Mouse (Mus musculus) stomach, embryonic 14.5 days (tissue): Measurements from ENCODE around the gene D030056L22Rik. TPM values are rescaled to one million over a fixed set of nuclear protein-coding genes. Genes with fewer than 3 reads are reported as not detected.
A peak's percentile ranks its signal among the peaks of the same experiment; 100 is the strongest.

Experiments
- ATAC-seq: fragments of 200-750 bp; cut with Nextera tagmentation; 2 replicates; pipeline ENCODE4 v1.8.0; 2017; ENCODE audit warnings: low read depth, moderate TSS enrichment; ENCODE audit not compliant: insufficient number of reproducible peaks, insufficient read depth, low FRiP score
- H3K27ac ChIP-seq: fragments of 300-500 bp; sonication (generic); 2 replicates; pipeline ENCODE4 v1.5.1; 2014; ENCODE audit warnings: mild to moderate bottlenecking, low read length, moderate library complexity, mixed read lengths
- H3K27me3 ChIP-seq: fragments of 300-500 bp; sonication (generic); 2 replicates; pipeline ENCODE4 v1.6.1; 2014; ENCODE audit warnings: low read length, control low read depth, mixed read lengths; ENCODE audit not compliant: control insufficient read depth, insufficient read depth
- H3K36me3 ChIP-seq: fragments of 300-500 bp; sonication (generic); 2 replicates; pipeline ENCODE4 v1.6.1; 2014; ENCODE audit warnings: mild to moderate bottlenecking, control low read depth, low read length, moderate library complexity, mixed read lengths; ENCODE audit not compliant: control insufficient read depth, insufficient read depth
- H3K4me1 ChIP-seq: fragments of 300-500 bp; sonication (generic); 2 replicates; pipeline ENCODE4 v1.6.1; 2014; ENCODE audit warnings: low read length, control low read depth, mixed read lengths; ENCODE audit not compliant: control insufficient read depth, insufficient read depth
- H3K4me2 ChIP-seq: fragments of 300-500 bp; sonication (generic); replicated peaks from 2 replicates; pipeline ENCODE4 v1.6.1; 2014; ENCODE audit warnings: low read depth, low read length, control low read depth
- H3K4me3 ChIP-seq: fragments of 300-500 bp; sonication (generic); 2 replicates; pipeline ENCODE4 v1.5.1; 2014; ENCODE audit warnings: low read depth, low read length, control low read depth
- H3K9ac ChIP-seq: fragments of 300-500 bp; sonication (generic); replicated peaks from 2 replicates; pipeline ENCODE4 v1.6.1; 2014; ENCODE audit warnings: low read depth, mild to moderate bottlenecking, control low read depth, low read length, moderate library complexity, mixed read lengths
- H3K9me3 ChIP-seq: fragments of 300-500 bp; sonication (generic); 2 replicates; pipeline ENCODE4 v1.6.1; 2016; ENCODE audit warnings: low read depth, low read length, control low read depth; ENCODE audit not compliant: control insufficient read depth
- WGBS: fragments of 180-500 bp; shearing (Covaris S2); extraction: QIAGEN DNeasy Blood & Tissue Kit; methylation state at CpG from one replicate; pipeline ENCODE4 v1.1.7; 2014; 5-methylcytosine and 5-hydroxymethylcytosine counted together
- polyA plus RNA-seq: library from polyadenylated mRNA; unstranded; fragments of >200 nt; fragmentation: Nextera tagmentation; extraction: Ambion mirVana; gene quantifications from 2 replicates; pipeline ENCODE4 v1.2.1, GENCODE M21; 2014

The D030056L22Rik gene
- polyA plus RNA-seq, 1 experiment from 2014 or later = 31.1 TPM

GRCm38 (mm10) chr19:18682142-18682541 lies 30.9 kb upstream of the D030056L22Rik start:
- 66% methylated on average over 4 of the region's 4 CpGs for WGBS

GRCm38 (mm10) chr19:18687556-18687955 lies 25.4 kb upstream of the D030056L22Rik start:
- Histone ChIP-seq H3K27ac (no peak overlapping the region), H3K27me3 (no peaks in the 10 kb centered on the region), H3K4me2 (no peak overlapping the region), H3K9me3 (no peaks in the 10 kb centered on the region), H3K36me3 (peaks cover 1% of the 10 kb centered on the region; the same call in 1 of the 2 replicates), H3K4me3 (no peak overlapping the region), H3K4me1 (no peaks in the 10 kb centered on the region), H3K9ac (no peak overlapping the region)
- WGBS = 72% methylated on average over 3 of the region's 3 CpGs
- ATAC-seq = no peak

More at GRCm38 (mm10) chr19:18682142-18682541, 30.9 kb upstream of the D030056L22Rik start:
- H3K9me3 ChIP-seq = no peaks in the 10 kb centered on the region
- no peaks in the 10 kb centered on the region for H3K4me1 ChIP-seq
- ATAC-seq = no peak
- no peaks in the 10 kb centered on the region for H3K27me3 ChIP-seq
- H3K9ac ChIP-seq = no peak overlapping the region
- no peak overlapping the region for H3K27ac ChIP-seq
- no peak overlapping the region for H3K4me2 ChIP-seq
- no peak overlapping the region for H3K4me3 ChIP-seq
- peaks cover 3% of the 10 kb centered on the region; the same call in 1 of the 2 replicates for H3K36me3 ChIP-seq

GRCm38 (mm10) chr19:18692176-18692575 lies 20.8 kb upstream of the D030056L22Rik start:
- Histone ChIP-seq H3K4me3 (no peak overlapping the region), H3K4me1 (no peaks in the 10 kb centered on the region), H3K9ac (no peak overlapping the region), H3K27me3 (no peaks in the 10 kb centered on the region), H3K9me3 (no peaks in the 10 kb centered on the region), H3K36me3 (peaks cover 10% of the 10 kb centered on the region; the same call in 1 of the 2 replicates), H3K27ac (no peak overlapping the region), H3K4me2 (no peak overlapping the region)
- no peak for ATAC-seq
- WGBS = 84% methylated on average over 3 of the region's 3 CpGs

- ATAC-seq = no peak
- 96% methylated on average over 2 of the region's 2 CpGs for WGBS
- no peaks in the 10 kb centered on the region for H3K4me1 ChIP-seq
- H3K4me2 ChIP-seq = no peak overlapping the region
- H3K9ac ChIP-seq = no peak overlapping the region
- H3K27me3 ChIP-seq = no peaks in the 10 kb centered on the region
- peaks cover 10% of the 10 kb centered on the region; the same call in 1 of the 2 replicates for H3K36me3 ChIP-seq
- no peaks in the 10 kb centered on the region for H3K9me3 ChIP-seq
- H3K4me3 ChIP-seq = no peak overlapping the region
- no peak overlapping the region for H3K27ac ChIP-seq
These were observed 20.2 kb upstream of the D030056L22Rik start for GRCm38 (mm10) chr19:18692768-18693167.

- 95% methylated on average over 3 of the region's 3 CpGs for whole genome bisulfite sequencing
- Histone ChIP-seq H3K4me1 (no peaks in the 10 kb centered on the region), H3K36me3 (peaks cover 10% of the 10 kb centered on the region; the same call in 1 of the 2 replicates), H3K4me3 (no peak overlapping the region), H3K4me2 (no peak overlapping the region), H3K27ac (no peak overlapping the region), H3K27me3 (no peaks in the 10 kb centered on the region), H3K9me3 (no peaks in the 10 kb centered on the region), H3K9ac (no peak overlapping the region)
- ATAC-seq = no peak
These were observed 17.9 kb upstream of the D030056L22Rik start for GRCm38 (mm10) chr19:18695116-18695515.

- H3K9ac ChIP-seq = no peak overlapping the region
- H3K9me3 ChIP-seq = no peaks in the 10 kb centered on the region
- WGBS = 43% methylated on average over 1 of the region's 1 CpGs
- H3K27ac ChIP-seq = no peak overlapping the region
- H3K4me1 ChIP-seq = no peaks in the 10 kb centered on the region
- ATAC-seq = peak; percentile 53; the same call in 1 of the 2 replicates
- H3K4me2 ChIP-seq = no peak overlapping the region
- no peak overlapping the region for H3K4me3 ChIP-seq
- peaks cover 10% of the 10 kb centered on the region; the same call in 1 of the 2 replicates for H3K36me3 ChIP-seq
- H3K27me3 ChIP-seq = no peaks in the 10 kb centered on the region
These were observed 17.4 kb upstream of the D030056L22Rik start for GRCm38 (mm10) chr19:18695552-18695951.

GRCm38 (mm10) chr19:18708101-18708500 lies 4.9 kb upstream of the D030056L22Rik start:
- no peaks in the 10 kb centered on the region for H3K27me3 ChIP-seq
- no peak overlapping the region for H3K27ac ChIP-seq
- H3K4me2 ChIP-seq = no peak overlapping the region
- H3K4me1 ChIP-seq = peaks cover 3% of the 10 kb centered on the region; the same call in 1 of the 2 replicates
- H3K9ac ChIP-seq = no peak overlapping the region
- H3K4me3 ChIP-seq = no peak overlapping the region
- no peaks in the 10 kb centered on the region for H3K36me3 ChIP-seq
- ATAC-seq = no peak
- H3K9me3 ChIP-seq = no peaks in the 10 kb centered on the region

GRCm38 (mm10) chr19:18710903-18711302 lies 2.1 kb upstream of the D030056L22Rik start:
- Histone ChIP-seq H3K4me1 (peaks cover 8% of the 10 kb centered on the region; the same call in 1 of the 2 replicates), H3K27me3 (no peaks in the 10 kb centered on the region), H3K9me3 (no peaks in the 10 kb centered on the region), H3K4me3 (no peak overlapping the region), H3K9ac (no peak overlapping the region), H3K4me2 (no peak overlapping the region), H3K36me3 (no peaks in the 10 kb centered on the region), H3K27ac (no peak overlapping the region)
- ATAC-seq = no peak
- WGBS = 87% methylated on average over 6 of the region's 6 CpGs

- H3K4me2 ChIP-seq = no peak overlapping the region
- H3K4me3 ChIP-seq = no peak overlapping the region
- no peak overlapping the region for H3K9ac ChIP-seq
- H3K9me3 ChIP-seq = no peaks in the 10 kb centered on the region
- H3K36me3 ChIP-seq = no peaks in the 10 kb centered on the region
- H3K27me3 ChIP-seq = no peaks in the 10 kb centered on the region
- peaks cover 8% of the 10 kb centered on the region; the same call in 1 of the 2 replicates for H3K4me1 ChIP-seq
- WGBS = 74% methylated on average over 9 of the region's 9 CpGs
- no peak overlapping the region for H3K27ac ChIP-seq
- no peak for ATAC-seq
These were observed 1.4 kb upstream of the D030056L22Rik start for GRCm38 (mm10) chr19:18711589-18711988.
